Mouse (Mus musculus) cerebellum, adult 9-10 months (tissue): ENCODE data around the gene Ppp3ca.
A peak's percentile ranks its signal among the peaks of the same experiment; 100 is the strongest.

Experiments used
- DNase-seq: peaks from one replicate; pipeline ENCODE4 v3.0.0; 2022

The Ppp3ca gene

DNA sequence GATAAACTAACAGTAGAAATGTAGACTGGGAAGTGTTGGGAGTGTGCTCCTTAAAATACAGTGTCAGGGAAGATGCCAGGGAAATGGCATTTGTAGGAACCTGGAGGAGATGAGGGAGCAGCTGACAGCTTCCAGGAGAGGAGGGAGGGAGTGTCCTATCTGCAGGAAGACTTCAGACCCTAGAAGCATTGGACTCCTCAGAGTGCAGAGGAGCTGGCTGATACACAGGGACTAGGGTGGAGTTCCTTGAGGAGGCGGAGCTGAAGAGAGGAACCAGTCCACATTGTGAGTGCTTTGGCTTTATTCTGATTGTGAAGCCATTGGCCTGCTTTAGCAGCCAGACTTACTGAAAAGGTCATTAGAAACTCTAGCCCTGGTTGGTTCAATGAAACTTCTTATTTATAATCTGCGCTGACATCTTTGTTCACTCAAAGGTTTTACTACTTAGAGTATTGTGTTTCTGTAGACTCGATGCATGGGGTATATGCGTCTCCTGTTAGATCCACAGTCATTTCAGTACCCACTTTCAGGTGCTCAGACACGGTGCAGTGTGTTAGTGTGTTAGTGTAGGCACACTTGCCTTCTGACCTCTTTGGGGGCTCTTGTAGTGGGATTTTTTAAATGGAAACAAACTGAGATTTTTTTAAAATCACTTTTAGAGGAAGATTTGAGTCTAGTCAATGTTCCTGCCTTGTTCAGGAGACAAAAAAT, 99.0 kb downstream of the Ppp3ca start:
- DNase-seq: no peak

- DNase-seq: no peak
Measured at GRCm38 (mm10) chr3:136769486-136769882, 99.6 kb downstream of the Ppp3ca start.

DNA sequence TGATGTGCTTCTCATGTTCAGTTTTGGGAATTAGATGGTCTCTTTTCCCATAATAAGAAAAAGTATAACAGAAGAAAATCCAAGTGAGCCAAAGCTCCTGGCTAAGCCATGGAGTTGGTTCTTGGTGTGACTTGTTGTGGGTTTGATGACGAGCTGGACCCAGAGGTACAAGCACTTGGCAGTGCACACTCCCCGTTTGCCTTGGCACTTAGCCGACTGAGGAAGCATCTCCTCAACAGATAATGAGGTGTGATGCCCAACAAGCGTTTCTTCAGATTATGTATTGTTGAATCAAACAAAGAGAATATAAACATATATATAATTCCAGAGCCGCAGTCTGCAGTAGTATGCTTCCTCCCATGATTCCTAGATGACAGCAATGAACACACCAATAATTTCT, 101.8 kb downstream of the Ppp3ca start:
- DNase-seq: peak; percentile 70

DNA sequence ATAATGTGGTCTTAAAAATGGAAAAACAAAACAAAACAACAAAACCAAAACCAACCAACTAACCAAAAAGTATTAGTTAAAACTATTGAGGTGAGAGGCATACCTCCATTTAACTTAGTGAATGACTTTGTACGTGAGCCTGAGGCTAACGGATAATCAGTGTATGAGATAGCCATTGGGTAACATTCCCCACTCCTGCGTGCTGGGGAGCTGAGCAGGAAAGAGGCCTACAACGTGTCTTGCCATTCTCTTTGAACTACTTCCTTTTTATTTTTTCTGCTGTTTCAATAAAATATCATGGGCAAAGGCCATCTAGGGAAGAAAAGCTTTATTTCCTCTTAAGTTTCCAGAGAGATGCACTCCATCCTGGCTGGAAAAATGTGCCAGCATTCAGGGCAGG, 103.3 kb downstream of the Ppp3ca start:
- DNase-seq: no peak

DNA sequence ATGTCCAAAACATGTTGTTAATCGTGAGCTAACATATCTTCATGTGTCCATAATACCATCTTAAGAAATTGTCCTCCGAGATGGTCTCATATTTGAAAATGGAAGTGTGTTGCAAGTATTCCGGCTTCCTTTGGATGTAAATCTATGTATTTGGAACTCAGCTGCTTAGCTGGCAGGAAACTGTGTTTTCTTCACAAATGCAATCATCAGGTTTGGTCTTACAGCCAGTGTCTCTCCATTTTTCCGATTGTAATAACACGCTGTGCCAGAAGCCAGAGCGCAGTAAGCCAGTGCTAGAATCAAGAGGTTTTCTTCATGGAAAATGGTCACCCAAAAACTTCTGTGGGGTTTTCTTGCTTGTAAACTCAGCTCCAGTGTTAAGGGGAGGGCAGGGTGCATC, 104.3 kb downstream of the Ppp3ca start:
- peak; percentile 65 for DNase-seq

DNA sequence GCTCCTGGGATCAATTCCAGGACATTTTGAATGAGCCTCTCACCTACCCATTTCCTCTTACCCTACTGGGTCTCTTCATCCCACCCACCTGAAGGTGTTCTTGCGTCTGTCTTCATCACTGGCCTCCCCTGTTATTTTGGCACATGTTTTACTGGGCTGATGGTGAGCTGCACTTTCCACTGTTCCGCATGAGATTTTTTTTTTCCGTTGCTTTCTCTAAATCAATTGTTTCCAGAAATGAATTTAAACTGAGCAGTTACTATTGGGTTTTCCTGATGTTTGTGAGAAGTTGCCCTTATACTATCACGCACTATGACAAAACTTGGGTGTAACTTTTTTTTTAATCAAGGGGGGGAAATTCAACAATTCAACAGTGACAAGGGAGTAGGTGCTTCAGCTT, 106.6 kb downstream of the Ppp3ca start:
- peak; percentile 43 for DNase-seq

DNA sequence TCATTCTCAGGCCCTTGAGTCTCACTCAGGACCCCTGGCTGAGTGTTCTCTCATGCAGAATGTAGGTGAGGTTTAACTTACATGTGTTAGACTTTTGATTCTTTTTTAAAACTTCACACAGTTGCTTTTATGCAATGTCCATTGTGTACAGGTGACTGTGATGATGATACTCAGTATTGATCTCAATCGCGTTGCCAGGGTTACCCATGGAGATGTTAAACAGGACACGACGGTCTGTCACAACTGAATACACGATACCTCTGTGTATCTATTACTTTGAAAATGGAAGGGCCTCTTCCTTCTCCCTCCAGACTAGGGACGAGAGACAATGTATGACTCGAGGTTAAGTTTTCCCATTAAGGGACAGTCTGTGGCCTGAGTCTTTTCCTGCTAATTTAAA, 107.5 kb downstream of the Ppp3ca start:
- DNase-seq: peak; percentile 45

- peak; percentile 66 for DNase-seq
Measured at GRCm38 (mm10) chr3:136777787-136778216, 107.9 kb downstream of the Ppp3ca start.

- DNase-seq: peak; percentile 85
Measured at GRCm38 (mm10) chr3:136780321-136780720, 110.4 kb downstream of the Ppp3ca start.

DNA sequence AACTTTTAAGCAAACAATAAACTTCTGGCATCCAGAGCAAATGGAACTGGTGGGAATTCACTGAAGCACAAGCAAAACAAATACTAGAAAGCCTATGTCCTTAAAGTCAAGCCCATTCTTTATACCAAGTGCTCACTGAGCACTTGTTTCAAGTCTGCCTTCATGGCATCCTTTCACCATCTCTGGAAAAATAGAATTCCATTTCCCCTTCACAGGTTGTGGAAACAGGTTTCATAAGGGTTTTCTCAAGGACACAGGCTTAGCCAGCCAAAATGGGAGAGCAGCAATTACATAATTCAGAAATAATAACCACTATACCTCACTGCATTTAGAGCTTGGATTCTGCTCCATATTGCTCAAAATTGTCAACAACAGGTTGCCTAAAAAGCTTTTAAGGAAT, 112.1 kb downstream of the Ppp3ca start:
- no peak for DNase-seq

- no peak for DNase-seq
Measured at GRCm38 (mm10) chr3:136785686-136786085, 115.8 kb downstream of the Ppp3ca start.

- DNase-seq: no peak
Measured at GRCm38 (mm10) chr3:136790261-136790871, 120.4 kb downstream of the Ppp3ca start.

GRCm38 (mm10) chr3:136791404-136791803, 121.5 kb downstream of the Ppp3ca start:
- no peak for DNase-seq

GRCm38 (mm10) chr3:136791946-136792345, 122.0 kb downstream of the Ppp3ca start:
- no peak for DNase-seq

DNA sequence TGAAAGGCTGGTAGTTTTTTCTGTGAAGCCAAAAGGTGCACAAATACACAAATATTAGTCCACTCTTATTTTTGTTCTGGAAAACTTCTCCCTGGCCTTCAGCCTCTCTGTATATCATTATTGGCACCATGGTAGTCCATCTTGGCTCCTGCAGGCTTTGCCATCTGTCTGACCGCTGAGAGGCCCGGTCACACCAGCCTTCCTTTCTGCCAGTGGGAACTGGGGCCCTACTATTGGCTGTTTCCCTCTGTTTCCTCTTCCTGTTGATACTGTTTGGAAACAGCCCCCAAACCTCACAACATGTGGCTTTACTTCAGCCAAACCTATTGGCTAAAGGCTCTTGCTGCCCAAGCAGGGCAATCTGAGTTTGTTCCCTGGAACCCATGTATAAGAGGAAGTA, 123.5 kb downstream of the Ppp3ca start:
- peak; percentile 95 for DNase-seq

DNA sequence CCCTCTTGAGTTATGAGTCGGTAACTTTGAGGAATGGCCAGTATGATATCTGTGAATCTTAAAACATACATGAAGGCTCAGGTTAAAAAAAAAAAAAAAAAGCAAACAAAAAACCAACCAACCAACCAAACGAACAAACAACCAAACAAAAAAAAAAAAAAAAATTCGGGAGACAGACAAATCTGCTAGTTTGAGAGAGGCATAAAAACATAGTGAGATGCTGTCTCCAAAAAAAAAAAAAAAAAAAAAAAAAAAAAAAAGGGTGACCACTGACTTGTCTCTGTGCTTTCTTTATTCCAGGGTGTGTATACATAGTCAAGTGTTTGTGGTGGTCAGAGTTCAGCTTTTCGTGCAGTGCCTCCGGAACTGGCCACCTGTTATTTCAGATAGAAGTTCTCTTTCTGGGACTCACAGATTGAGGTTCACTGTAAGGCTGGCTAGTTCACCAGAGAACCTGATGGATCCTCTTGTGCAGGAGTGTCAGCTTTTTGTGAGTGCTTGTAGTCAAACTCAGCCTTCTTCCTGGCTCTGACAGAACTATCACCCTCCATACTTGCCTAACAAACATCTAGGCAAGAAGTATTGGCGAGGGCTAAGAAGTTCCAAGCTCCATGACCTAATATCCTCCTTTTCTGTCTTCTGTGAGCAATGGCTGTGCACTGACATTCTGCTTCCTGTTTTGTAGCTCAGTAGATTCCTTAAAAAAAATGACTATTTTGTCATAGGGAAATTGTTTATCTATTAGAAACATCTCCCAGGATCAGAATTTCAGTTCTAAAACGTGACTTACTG, 124.7 kb downstream of the Ppp3ca start:
- DNase-seq: no peak

DNA sequence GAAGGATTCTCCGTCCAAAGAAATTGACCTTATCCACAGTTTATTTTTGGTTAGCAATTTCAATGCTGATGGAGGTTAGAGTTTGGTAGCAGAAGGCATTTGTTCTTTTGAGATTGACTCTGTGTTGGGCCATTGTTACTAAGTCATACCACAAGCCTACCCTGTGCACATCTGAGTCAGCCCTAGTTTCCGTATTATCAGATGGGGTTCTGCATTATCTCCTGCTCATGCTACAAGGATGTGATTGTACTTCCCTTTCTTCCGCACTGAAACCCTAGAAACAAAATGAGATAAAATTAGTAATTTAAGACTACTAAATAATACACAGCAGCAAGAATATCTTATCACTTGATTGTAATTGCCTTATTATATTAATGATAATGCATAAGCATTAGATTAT, 129.0 kb downstream of the Ppp3ca start:
- no peak for DNase-seq

GRCm38 (mm10) chr3:136802595-136802994, 132.7 kb downstream of the Ppp3ca start:
- peak; percentile 68 for DNase-seq

DNA sequence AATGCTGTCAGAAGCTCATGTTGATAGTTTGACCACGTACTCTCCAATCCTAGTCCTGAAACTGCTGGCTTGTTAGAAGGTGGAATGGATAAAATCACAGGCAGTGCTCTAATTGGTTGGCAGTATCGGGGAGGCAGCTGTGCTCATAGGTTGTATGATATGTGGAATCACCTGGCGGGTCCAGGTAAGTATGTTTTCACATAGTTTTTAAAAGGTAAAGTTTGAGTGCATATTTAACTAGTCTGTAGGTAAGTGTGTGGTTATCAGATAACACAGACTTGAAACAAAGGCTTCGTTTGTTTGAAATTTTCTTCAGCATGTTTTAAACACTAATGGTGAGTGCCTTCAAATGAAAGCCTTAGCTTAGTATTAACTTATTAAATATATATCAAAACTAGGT, 136.0 kb downstream of the Ppp3ca start:
- DNase-seq: no peak

- DNase-seq: no peak
Measured at GRCm38 (mm10) chr3:136810271-136810670, 140.3 kb downstream of the Ppp3ca start.

GRCm38 (mm10) chr3:136812162-136812561, 142.2 kb downstream of the Ppp3ca start:
- DNase-seq: no peak

DNA sequence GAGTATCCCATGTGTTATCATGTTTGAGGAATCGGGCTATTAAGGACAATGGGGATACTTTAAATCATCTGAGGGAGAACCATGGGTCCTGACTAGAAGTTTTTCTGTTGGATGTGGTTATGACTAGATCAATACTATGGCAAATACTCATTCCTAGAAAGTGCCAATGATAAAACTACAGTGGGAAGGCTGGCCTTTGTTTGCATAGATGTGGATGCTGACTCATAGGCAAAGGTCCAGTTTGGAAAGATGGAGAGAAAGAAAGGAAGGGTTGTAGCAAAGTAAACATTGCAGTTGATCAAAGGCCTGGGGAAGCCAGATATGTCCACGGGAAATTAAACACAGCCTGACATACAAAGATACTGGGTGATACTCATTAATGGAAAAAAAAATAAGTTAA, 142.9 kb downstream of the Ppp3ca start:
- DNase-seq: no peak

- DNase-seq: no peak
Measured at GRCm38 (mm10) chr3:136813886-136814285, 144.0 kb downstream of the Ppp3ca start.

DNA sequence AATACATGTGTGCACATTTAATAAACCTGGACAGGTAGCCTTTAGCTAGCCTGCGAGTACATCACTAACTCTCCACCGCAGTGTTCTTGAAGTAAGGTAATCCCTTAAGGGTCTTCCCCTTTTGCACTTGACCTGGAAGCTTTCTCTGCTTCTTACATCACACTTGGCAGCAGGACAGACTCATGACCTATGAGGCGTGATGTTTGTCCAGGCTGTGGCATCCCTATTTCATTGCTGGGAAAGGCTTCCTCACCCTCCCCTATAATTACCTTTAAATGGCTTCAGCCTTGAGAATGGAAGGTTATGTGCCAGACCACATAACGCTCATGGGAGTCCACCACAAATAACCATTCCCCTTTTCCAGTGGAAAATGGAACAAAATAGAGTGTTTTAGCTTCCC, 145.0 kb downstream of the Ppp3ca start:
- DNase-seq: no peak
